Mouse (Mus musculus): ENCODE data around the gene Gatd1.
"Not testable (repeated sequence)": the region's sequence is repeated elsewhere in the genome, so short reads cannot be mapped to it uniquely, and the experiment has no call there.

Gatd1 gene

GRCm38 (mm10) chr7:141429310-141429709 lies 15.4 kb upstream of the Gatd1 start, which contains the start of gene Cend1:
Gene Cend1 (minus strand): TSS chr7:141429491.
- DNase-seq (ENCODE audit: low read depth, low spot score): peak; percentile 82

- no peak for DNase-seq (ENCODE audit: low read depth, low spot score)
Observed at GRCm38 (mm10) chr7:141428701-141429100, 14.8 kb upstream of the Gatd1 start.

GRCm38 (mm10) chr7:141426948-141427730 lies 13.2 kb upstream of the Gatd1 start:
- DNase-seq (ENCODE audit: low read depth, low spot score): no peak

- no peak for DNase-seq (ENCODE audit: low read depth, low spot score)
Observed at GRCm38 (mm10) chr7:141423811-141424210, 9.9 kb upstream of the Gatd1 start.

- DNase-seq (ENCODE audit: low read depth, low spot score): no peak
Observed at GRCm38 (mm10) chr7:141420030-141420702, 6.2 kb upstream of the Gatd1 start.

- no peak for DNase-seq (ENCODE audit: low read depth, low spot score)
Observed at GRCm38 (mm10) chr7:141418970-141419369, 5.0 kb upstream of the Gatd1 start.

- no peak for DNase-seq (ENCODE audit: low read depth, low spot score)
Observed at GRCm38 (mm10) chr7:141417731-141418681, 4.1 kb upstream of the Gatd1 start.

GRCm38 (mm10) chr7:141416144-141416841 lies 2.4 kb upstream of the Gatd1 start:
- no peak for DNase-seq (ENCODE audit: low read depth, low spot score)

- no peak for DNase-seq (ENCODE audit: low read depth, low spot score)
Observed at GRCm38 (mm10) chr7:141413331-141413730, 605 bp downstream of the Gatd1 start.

GRCm38 (mm10) chr7:141411667-141412066 lies 2.3 kb downstream of the Gatd1 start:
- no peak for DNase-seq (ENCODE audit: low read depth, low spot score)

GRCm38 (mm10) chr7:141410631-141411030 lies 3.3 kb downstream of the Gatd1 start:
- DNase-seq (ENCODE audit: low read depth, low spot score): no peak

GRCm38 (mm10) chr7:141408833-141409232 lies 5.1 kb downstream of the Gatd1 start:
- DNase-seq (ENCODE audit: low read depth, low spot score): no peak

GRCm38 (mm10) chr7:141407670-141408069 lies 6.3 kb downstream of the Gatd1 start:
- DNase-seq (ENCODE audit: low read depth, low spot score): not testable (repeated sequence)

GRCm38 (mm10) chr7:141405466-141405865 lies 8.5 kb downstream of the Gatd1 start:
- no peak for DNase-seq (ENCODE audit: low read depth, low spot score)

- DNase-seq (ENCODE audit: low read depth, low spot score): no peak
Observed at GRCm38 (mm10) chr7:141403305-141403704, 10.6 kb downstream of the Gatd1 start.

GRCm38 (mm10) chr7:141395348-141395747 lies 18.6 kb downstream of the Gatd1 start:
- no peak for DNase-seq (ENCODE audit: low read depth, low spot score)

GRCm38 (mm10) chr7:141394771-141395170 lies 19.2 kb downstream of the Gatd1 start:
- DNase-seq (ENCODE audit: low read depth, low spot score): no peak

- DNase-seq (ENCODE audit: low read depth, low spot score): no peak
Observed at GRCm38 (mm10) chr7:141394158-141394557, 19.8 kb downstream of the Gatd1 start.

GRCm38 (mm10) chr7:141392552-141393222 lies 21.2 kb downstream of the Gatd1 start:
- DNase-seq (ENCODE audit: low read depth, low spot score): no peak

All from WW6 (cell line).